Mouse (Mus musculus) forebrain, embryonic 12.5 days (tissue): ENCODE data around the gene Patl1. TPM values are rescaled to one million over a fixed set of nuclear protein-coding genes. Genes with fewer than 3 reads are reported as not detected.
"Not testable (repeated sequence)": the region's sequence is repeated elsewhere in the genome, so short reads cannot be mapped to it uniquely, and the experiment has no call there.

Source experiments
- ATAC-seq: fragments of 200-750 bp; cut with Nextera tagmentation; 2 replicates; pipeline ENCODE4 v1.8.0; 2017; ENCODE audit warnings: moderate TSS enrichment; ENCODE audit not compliant: low FRiP score
- H3K27ac ChIP-seq: fragments of 300-500 bp; sonication (generic); 2 replicates; pipeline ENCODE4 v1.5.1; 2016; ENCODE audit warnings: mild to moderate bottlenecking
- H3K27me3 ChIP-seq: fragments of 300-500 bp; sonication (generic); 2 replicates; pipeline ENCODE4 v1.6.1; 2016; ENCODE audit warnings: mild to moderate bottlenecking
- H3K36me3 ChIP-seq: fragments of 300-500 bp; sonication (generic); replicated peaks from 2 replicates; pipeline ENCODE4 v1.6.1; 2016; ENCODE audit warnings: mild to moderate bottlenecking
- H3K4me1 ChIP-seq: fragments of 300-500 bp; sonication (generic); 2 replicates; pipeline ENCODE4 v1.6.1; 2016
- H3K4me2 ChIP-seq: fragments of 300-500 bp; sonication (generic); 2 replicates; pipeline ENCODE4 v1.6.1; 2016; ENCODE audit warnings: mild to moderate bottlenecking, moderate library complexity
- H3K4me3 ChIP-seq: fragments of 300-500 bp; sonication (generic); replicated peaks from 2 replicates; pipeline ENCODE4 v1.5.1; 2016; ENCODE audit warnings: mild to moderate bottlenecking
- H3K9ac ChIP-seq: fragments of 300-500 bp; sonication (generic); 2 replicates; pipeline ENCODE4 v1.6.1; 2016; ENCODE audit warnings: mild to moderate bottlenecking
- H3K9me3 ChIP-seq: fragments of 300-500 bp; sonication (generic); 2 replicates; pipeline ENCODE4 v1.6.1; 2016
- WGBS: fragments of 180-500 bp; shearing (Covaris S2); methylation state at CpG from one replicate; pipeline ENCODE4 v1.1.7; 2016; 5-methylcytosine and 5-hydroxymethylcytosine counted together
- polyA plus RNA-seq: library from polyadenylated mRNA; unstranded; fragments of >200 nt; fragmentation: Nextera tagmentation; extraction: Ambion mirVana; gene quantifications from 2 replicates; pipeline ENCODE4 v1.2.1, GENCODE M21; 2016

Gene Patl1
- polyA plus RNA-seq, 1 experiment from 2014 or later = 23.4 TPM

GRCm38 (mm10) chr19:11928025-11928748 is 16.0 kb downstream of the Patl1 start:
- H3K4me1 ChIP-seq = no peaks in the 10 kb centered on the region
- no peak overlapping the region for H3K4me2 ChIP-seq
- H3K27me3 ChIP-seq = no peaks in the 10 kb centered on the region
- no peak overlapping the region for H3K4me3 ChIP-seq
- no peaks in the 10 kb centered on the region for H3K9me3 ChIP-seq
- 94% methylated on average over 4 of the region's 4 CpGs for WGBS
- H3K36me3 ChIP-seq = peaks cover 84% of the 10 kb centered on the region
- no peak overlapping the region for H3K27ac ChIP-seq
- H3K9ac ChIP-seq = no peak overlapping the region
- ATAC-seq = no peak

DNA sequence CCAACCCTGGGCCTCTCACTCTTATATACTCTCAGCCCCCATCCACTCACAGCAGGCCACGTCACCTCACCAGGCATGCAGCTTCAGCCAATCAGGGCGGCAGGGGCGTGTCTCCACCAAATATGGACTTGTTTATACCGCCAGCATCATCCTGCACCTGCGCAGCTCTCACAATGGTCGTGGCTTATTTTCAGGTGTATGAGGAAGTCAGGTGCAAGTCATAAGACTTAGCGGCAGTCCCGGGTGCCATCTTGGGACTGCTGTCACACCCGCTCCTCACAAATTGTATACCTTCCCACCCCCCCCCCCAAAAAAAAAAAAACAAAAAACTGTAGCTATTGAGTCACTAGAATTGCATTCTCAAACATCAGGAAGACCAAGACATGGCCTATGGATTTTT is 34.3 kb downstream of the Patl1 start:
- not testable (repeated sequence) for H3K9ac ChIP-seq, H3K27me3 ChIP-seq, H3K4me2 ChIP-seq, H3K9me3 ChIP-seq, H3K4me1 ChIP-seq, H3K27ac ChIP-seq, ATAC-seq, H3K4me3 ChIP-seq
- WGBS = 92% methylated on average over 9 of the region's 9 CpGs
- H3K36me3 ChIP-seq = peaks cover 35% of the 10 kb centered on the region

DNA sequence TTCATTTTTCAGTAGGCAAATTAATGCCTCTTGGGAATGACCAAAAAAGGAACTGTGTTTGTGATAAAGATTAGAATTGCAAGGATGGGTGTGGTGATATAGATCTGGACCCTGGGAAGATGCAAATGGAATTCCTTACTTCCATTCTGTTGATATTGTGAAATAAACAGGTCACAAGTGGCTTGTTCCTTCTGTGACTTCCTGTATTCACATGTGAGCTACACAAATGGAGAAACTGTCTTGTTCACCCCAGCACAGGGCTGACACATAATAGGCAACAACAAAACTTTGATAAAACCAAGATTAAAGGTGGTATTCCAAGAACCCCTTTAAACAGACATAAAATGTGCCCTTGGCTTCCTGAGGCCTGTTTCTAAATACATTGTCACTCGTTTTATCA is 37.7 kb downstream of the Patl1 start:
- no peaks in the 10 kb centered on the region for H3K9me3 ChIP-seq
- H3K4me1 ChIP-seq = no peaks in the 10 kb centered on the region
- H3K4me2 ChIP-seq = no peak overlapping the region
- WGBS = 74% methylated on average over 1 of the region's 1 CpGs
- no peak overlapping the region for H3K4me3 ChIP-seq
- ATAC-seq = no peak
- no peak overlapping the region for H3K27ac ChIP-seq
- no peak overlapping the region for H3K9ac ChIP-seq
- peaks cover 9% of the 10 kb centered on the region for H3K36me3 ChIP-seq
- no peaks in the 10 kb centered on the region for H3K27me3 ChIP-seq

DNA sequence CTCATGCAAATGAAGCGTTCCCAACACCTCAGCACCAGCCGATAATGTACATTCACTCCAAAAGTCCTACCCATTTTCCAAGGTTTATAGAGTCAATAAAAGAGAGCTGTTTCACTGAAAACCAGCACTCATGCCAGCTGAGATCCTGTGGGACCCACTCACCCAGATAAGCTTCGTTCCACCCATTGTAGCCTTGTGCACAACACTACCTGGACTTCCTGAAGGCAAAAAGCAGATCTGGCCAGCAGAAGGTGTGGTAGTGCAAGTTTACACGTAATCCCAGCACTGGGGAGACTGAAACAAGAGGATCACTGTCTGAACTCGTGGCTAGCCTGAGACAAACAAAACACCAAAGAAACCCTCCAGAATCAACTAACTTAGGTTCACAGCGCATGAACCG is 38.5 kb downstream of the Patl1 start:
- Histone ChIP-seq H3K27ac (no peak overlapping the region), H3K9me3 (no peaks in the 10 kb centered on the region), H3K4me1 (no peaks in the 10 kb centered on the region), H3K36me3 (peaks cover 2% of the 10 kb centered on the region), H3K4me2 (no peak overlapping the region), H3K9ac (no peak overlapping the region), H3K27me3 (no peaks in the 10 kb centered on the region), H3K4me3 (no peak overlapping the region)
- 82% methylated on average over 7 of the region's 7 CpGs for WGBS
- no peak for ATAC-seq

- Histone ChIP-seq H3K4me3 (no peak overlapping the region), H3K9me3 (no peaks in the 10 kb centered on the region), H3K27me3 (no peaks in the 10 kb centered on the region), H3K36me3 (no peaks in the 10 kb centered on the region), H3K4me2 (no peak overlapping the region), H3K9ac (no peak overlapping the region), H3K4me1 (no peaks in the 10 kb centered on the region), H3K27ac (no peak overlapping the region)
- no peak for ATAC-seq
- WGBS = 63% methylated on average over 6 of the region's 6 CpGs
These were observed 42.0 kb downstream of the Patl1 start for GRCm38 (mm10) chr19:11954206-11954605.

DNA sequence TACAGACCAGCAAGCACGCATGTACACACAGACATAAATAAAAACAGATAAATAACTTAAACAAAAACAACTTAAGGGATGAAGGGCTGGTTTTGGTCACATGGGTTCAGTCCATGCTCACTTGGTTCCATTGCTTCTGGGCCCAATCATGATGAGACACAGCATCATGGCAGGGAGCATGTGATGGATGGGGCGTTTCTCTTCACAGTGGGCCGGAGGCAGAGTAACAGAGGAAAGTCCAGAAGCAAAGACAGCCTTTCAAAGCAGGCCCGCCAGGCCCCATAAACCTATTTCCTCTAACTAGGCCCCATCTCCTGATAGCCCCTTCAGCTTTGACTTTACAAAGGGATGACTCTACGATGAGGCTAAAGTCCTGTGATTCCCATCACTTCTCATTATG is 44.4 kb downstream of the Patl1 start:
- Histone ChIP-seq H3K27ac (no peak overlapping the region), H3K9me3 (no peaks in the 10 kb centered on the region), H3K4me2 (no peak overlapping the region), H3K36me3 (no peaks in the 10 kb centered on the region), H3K9ac (no peak overlapping the region), H3K27me3 (no peaks in the 10 kb centered on the region), H3K4me3 (no peak overlapping the region), H3K4me1 (no peaks in the 10 kb centered on the region)
- WGBS = 90% methylated on average over 5 of the region's 5 CpGs
- no peak for ATAC-seq

GRCm38 (mm10) chr19:11957396-11957795 is 45.2 kb downstream of the Patl1 start:
- Histone ChIP-seq H3K4me2 (no peak overlapping the region), H3K9me3 (no peaks in the 10 kb centered on the region), H3K4me1 (no peaks in the 10 kb centered on the region), H3K9ac (no peak overlapping the region), H3K27me3 (no peaks in the 10 kb centered on the region), H3K36me3 (no peaks in the 10 kb centered on the region), H3K27ac (no peak overlapping the region), H3K4me3 (no peak overlapping the region)
- WGBS = 91% methylated on average over 5 of the region's 5 CpGs
- ATAC-seq = no peak

GRCm38 (mm10) chr19:11957846-11958245 is 45.6 kb downstream of the Patl1 start:
- H3K9ac ChIP-seq = no peak overlapping the region
- H3K9me3 ChIP-seq = no peaks in the 10 kb centered on the region
- no peak overlapping the region for H3K27ac ChIP-seq
- WGBS = 88% methylated on average over 8 of the region's 8 CpGs
- H3K4me3 ChIP-seq = no peak overlapping the region
- no peaks in the 10 kb centered on the region for H3K27me3 ChIP-seq
- H3K4me2 ChIP-seq = no peak overlapping the region
- H3K4me1 ChIP-seq = no peaks in the 10 kb centered on the region
- H3K36me3 ChIP-seq = no peaks in the 10 kb centered on the region
- ATAC-seq = no peak

GRCm38 (mm10) chr19:11964266-11964665 is 52.1 kb downstream of the Patl1 start:
- no peak for ATAC-seq
- 89% methylated on average over 1 of the region's 1 CpGs for WGBS
- Histone ChIP-seq H3K4me2 (peak overlapping the region; percentile 57), H3K27me3 (no peaks in the 10 kb centered on the region), H3K36me3 (no peaks in the 10 kb centered on the region), H3K9me3 (no peaks in the 10 kb centered on the region), H3K4me3 (peak overlapping the region; percentile 90; the same call in 1 of the 2 replicates), H3K4me1 (peaks cover 18% of the 10 kb centered on the region), H3K27ac (no peak overlapping the region), H3K9ac (no peak overlapping the region)

DNA sequence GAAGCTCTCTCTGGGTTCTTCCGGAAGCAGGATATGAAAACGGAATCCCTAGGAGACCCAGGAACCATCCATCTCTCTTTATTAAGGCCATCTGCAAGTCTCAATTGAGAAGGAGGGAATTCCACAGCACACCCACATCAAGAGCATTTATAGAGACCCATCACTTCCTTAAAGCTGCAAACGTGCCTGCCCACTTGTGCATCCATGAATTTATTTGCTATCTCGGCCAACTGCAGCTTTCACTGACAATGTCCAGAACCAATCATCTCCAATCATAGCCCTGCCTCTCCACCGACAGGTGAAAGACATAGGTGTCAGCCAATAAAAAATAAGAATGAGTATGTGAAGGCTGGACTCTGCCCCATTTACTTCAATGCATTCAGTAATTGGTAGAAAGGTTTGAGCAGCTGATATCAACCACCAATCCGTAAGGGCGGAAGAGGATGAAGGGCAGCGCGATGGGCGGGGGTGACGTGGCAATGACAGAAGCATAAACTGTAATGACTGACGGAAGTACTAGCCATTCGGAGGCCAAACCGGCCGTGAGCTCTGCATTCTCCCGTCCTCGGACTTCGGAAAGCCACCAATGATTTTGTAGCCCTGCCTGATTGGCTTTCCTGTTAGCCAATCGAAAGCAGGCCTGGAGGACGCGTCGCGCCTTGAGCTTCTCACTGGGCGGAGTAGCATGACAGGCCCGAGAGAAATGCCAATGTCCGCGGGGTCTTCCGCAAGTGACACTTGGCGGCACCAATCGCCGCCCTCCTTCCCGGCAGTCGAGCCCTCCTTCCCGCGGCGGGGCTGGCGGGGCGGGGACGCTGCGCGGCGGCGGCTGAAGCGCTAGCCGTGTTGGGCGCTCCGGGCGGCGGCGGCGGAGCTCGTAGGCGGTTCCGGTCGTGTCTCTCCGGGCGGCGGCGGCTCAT is 53.1 kb downstream of the Patl1 start, which contains the start of gene Osbp:
Gene Osbp, plus strand, starts transcription at position 919 of the 920 bp plus-strand sequence.
- Histone ChIP-seq H3K4me3 (peak within 1 kb of the TSS; percentile 90), H3K27me3 (no peaks in the 10 kb centered on the region), H3K27ac (peak within 1 kb of the TSS; percentile 83), H3K9me3 (no peaks in the 10 kb centered on the region), H3K36me3 (no peaks in the 10 kb centered on the region), H3K4me1 (peaks cover 18% of the 10 kb centered on the region), H3K4me2 (peak within 1 kb of the TSS; percentile 95), H3K9ac (peak within 1 kb of the TSS; percentile 82)
- WGBS = under 1% methylated on average over 52 of the region's 59 CpGs
- ATAC-seq = peak; percentile 98

DNA sequence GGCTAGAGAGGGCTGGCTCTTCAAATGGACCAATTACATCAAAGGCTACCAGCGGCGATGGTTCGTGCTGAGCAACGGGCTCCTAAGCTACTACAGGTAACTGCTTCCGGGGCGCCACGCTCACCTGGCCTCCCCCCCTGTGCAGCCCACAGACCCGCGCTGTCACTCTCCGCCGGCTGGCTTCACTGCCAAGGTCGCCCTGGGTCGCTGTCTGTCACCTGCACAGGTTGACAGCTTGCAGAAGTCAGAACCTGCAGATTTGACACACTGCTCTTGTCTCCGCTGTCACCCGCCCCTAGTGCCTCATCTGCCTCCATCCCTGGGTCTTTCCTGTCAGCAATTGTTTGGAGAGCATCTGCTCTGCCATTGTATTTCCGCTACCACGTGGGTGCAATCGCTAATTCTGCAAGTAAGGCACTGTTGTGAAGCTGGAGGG is 54.0 kb downstream of the Patl1 start:
- peak overlapping the region; percentile 83 for H3K27ac ChIP-seq
- WGBS = under 1% methylated on average over 15 of the region's 18 CpGs
- no peak for ATAC-seq

GRCm38 (mm10) chr19:11969155-11970050 is 57.2 kb downstream of the Patl1 start:
- H3K27me3 ChIP-seq = no peaks in the 10 kb centered on the region
- H3K4me3 ChIP-seq = no peak overlapping the region
- 88% methylated on average over 9 of the region's 9 CpGs for WGBS
- H3K4me1 ChIP-seq = peaks cover 18% of the 10 kb centered on the region
- no peak for ATAC-seq
- H3K4me2 ChIP-seq = no peak overlapping the region
- H3K9ac ChIP-seq = no peak overlapping the region
- no peaks in the 10 kb centered on the region for H3K9me3 ChIP-seq
- no peak overlapping the region for H3K27ac ChIP-seq
- H3K36me3 ChIP-seq = peaks cover 39% of the 10 kb centered on the region

More for the DNA sequence above, 54.0 kb downstream of the Patl1 start:
- H3K36me3 ChIP-seq = peaks cover 8% of the 10 kb centered on the region
- peak overlapping the region; percentile 82 for H3K9ac ChIP-seq
- peak overlapping the region; percentile 95 for H3K4me2 ChIP-seq
- H3K9me3 ChIP-seq = no peaks in the 10 kb centered on the region
- peak overlapping the region; percentile 90 for H3K4me3 ChIP-seq
- H3K4me1 ChIP-seq = peaks cover 18% of the 10 kb centered on the region
- no peaks in the 10 kb centered on the region for H3K27me3 ChIP-seq
